Mouse (Mus musculus) neutrophil, adult 65 days (primary cell): ENCODE measurements around the gene Rragc. TPM values are rescaled to one million over a fixed set of nuclear protein-coding genes. Genes with fewer than 3 reads are reported as not detected.

ENCODE experiments used
- total RNA-seq: library from RNA; stranded (reverse); gene quantifications from 2 replicates; pipeline ENCODE4 v1.2.4, GENCODE M21; 2023

Gene Rragc
- total RNA-seq: 61.1 and 63.0 TPM in 2 replicates

GRCm38 (mm10) chr4:123916748-123917547, at the start of gene Rragc:
TSS of gene Rragc (plus strand) at chr4:123917446.

GRCm38 (mm10) chr4:123904333-123905125, 12.7 kb upstream of the Rragc start, which contains the start of gene Mycbp:
TSS of gene Mycbp (plus strand) at chr4:123904832.

GRCm38 (mm10) chr4:123917548-123918140, 398 bp downstream of the Rragc start, which contains the start of gene 4930535I16Rik:
TSS of gene 4930535I16Rik (minus strand) at chr4:123918022.

Other genes starting within 250 kb of the Rragc start
- gene Macf1, start 233.1 kb upstream of the Rragc start, total RNA-seq: 158 and 196 TPM in 2 replicates
- 25.7 and 34.0 TPM in 2 replicates for gene Ndufs5, start 199.2 kb upstream of the Rragc start, total RNA-seq
- 62.0 and 69.2 TPM in 2 replicates for gene Akirin1, start 167.1 kb upstream of the Rragc start, total RNA-seq
- not detected in 2 replicates for gene Rhbdl2, start 129.6 kb upstream of the Rragc start, total RNA-seq
- gene 4933427I04Rik, start 57.8 kb upstream of the Rragc start, total RNA-seq: not detected in 2 replicates
- gene Mycbp, start 12.6 kb upstream of the Rragc start, total RNA-seq: 6.2 and 8.0 TPM in 2 replicates
- 1.7 TPM in 1 of 2 replicates, not detected in the other for gene 4930535I16Rik, start 576 bp downstream of the Rragc start, total RNA-seq